Mouse (Mus musculus) hindbrain, embryonic 16.5 days (tissue): ENCODE measurements around the gene Pkn1. TPM values are rescaled to one million over a fixed set of nuclear protein-coding genes. Genes with fewer than 3 reads are reported as not detected.

Experiments
- ATAC-seq: fragments of 200-750 bp; cut with Nextera tagmentation; 2 replicates; pipeline ENCODE4 v1.8.0; 2017; ENCODE audit warnings: moderate TSS enrichment, moderate library complexity
- H3K27ac ChIP-seq: fragments of 300-500 bp; sonication (generic); 2 replicates; pipeline ENCODE4 v1.5.1; 2014; ENCODE audit warnings: low read depth, mild to moderate bottlenecking, control low read depth, low read length, moderate library complexity
- H3K27me3 ChIP-seq: fragments of 300-500 bp; sonication (generic); replicated peaks from 2 replicates; pipeline ENCODE4 v1.6.1; 2014; ENCODE audit warnings: low read length; ENCODE audit not compliant: control insufficient read depth, insufficient read depth
- H3K36me3 ChIP-seq: fragments of 300-500 bp; sonication (generic); 2 replicates; pipeline ENCODE4 v1.6.1; 2014; ENCODE audit warnings: mild to moderate bottlenecking, low read length, moderate library complexity, mixed read lengths; ENCODE audit not compliant: control insufficient read depth, insufficient read depth
- H3K4me1 ChIP-seq: fragments of 300-500 bp; sonication (generic); 2 replicates; pipeline ENCODE4 v1.6.1; 2014; ENCODE audit warnings: low read depth, low read length; ENCODE audit not compliant: control insufficient read depth, insufficient read depth
- H3K4me2 ChIP-seq: fragments of 300-500 bp; sonication (generic); 2 replicates; pipeline ENCODE4 v1.6.1; 2014; ENCODE audit warnings: mild to moderate bottlenecking, low read length, control low read depth, moderate library complexity
- H3K4me3 ChIP-seq: fragments of 300-500 bp; sonication (generic); 2 replicates; pipeline ENCODE4 v1.5.1; 2014; ENCODE audit warnings: mild to moderate bottlenecking, low read length, control low read depth, moderate library complexity
- H3K9ac ChIP-seq: fragments of 300-500 bp; sonication (generic); 2 replicates; pipeline ENCODE4 v1.6.1; 2014; ENCODE audit warnings: low read depth, mild to moderate bottlenecking, control low read depth, low read length, moderate library complexity
- H3K9me3 ChIP-seq: fragments of 300-500 bp; sonication (generic); 2 replicates; pipeline ENCODE4 v1.6.1; 2014; ENCODE audit warnings: mild to moderate bottlenecking, low read length, moderate library complexity; ENCODE audit not compliant: control insufficient read depth
- WGBS: fragments of 180-500 bp; shearing (Covaris S2); extraction: QIAGEN DNeasy Blood & Tissue Kit; methylation state at CpG from one replicate; pipeline ENCODE4 v1.1.7; 2014; 5-methylcytosine and 5-hydroxymethylcytosine counted together
- polyA plus RNA-seq: library from polyadenylated mRNA; unstranded; fragments of >200 nt; fragmentation: Nextera tagmentation; extraction: Ambion mirVana; gene quantifications from 2 replicates; pipeline ENCODE4 v1.2.1, GENCODE M21; 2015

Pkn1 gene
- polyA plus RNA-seq, 1 experiment from 2014 or later = 21.2 TPM

DNA sequence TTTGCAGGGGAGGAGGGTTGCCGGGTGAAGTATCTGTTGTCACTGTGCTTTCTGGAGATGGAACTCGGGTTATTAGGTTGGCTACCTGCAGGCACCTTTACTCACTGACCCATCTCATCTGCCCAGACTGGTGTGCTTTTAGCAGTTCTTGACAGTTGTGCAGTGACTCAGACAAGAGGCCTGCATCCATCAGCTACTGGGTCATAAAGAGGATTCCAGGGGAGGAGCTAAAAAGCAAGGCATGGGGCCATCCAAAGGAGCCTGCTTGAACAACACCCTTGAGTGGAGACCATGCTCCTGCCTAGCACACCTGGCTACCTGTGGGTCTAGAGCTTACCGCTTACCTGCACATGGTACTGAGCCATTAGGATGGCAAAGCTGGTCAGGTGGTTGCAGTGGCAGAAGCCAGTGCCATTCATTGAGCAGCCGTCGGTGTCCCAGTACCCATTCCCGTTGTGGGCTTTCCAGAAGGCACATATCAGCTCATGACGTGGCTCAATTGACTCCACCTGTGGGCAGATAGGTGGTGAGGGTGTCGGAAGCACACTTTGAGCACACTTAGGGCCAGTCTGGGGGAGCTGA is 26.6 kb upstream of the Pkn1 start:
- no peak overlapping the region for H3K27ac ChIP-seq
- H3K4me1 ChIP-seq = no peaks in the 10 kb centered on the region
- no peaks in the 10 kb centered on the region for H3K27me3 ChIP-seq
- 97% methylated on average over 8 of the region's 8 CpGs for whole genome bisulfite sequencing
- no peak overlapping the region for H3K9ac ChIP-seq
- no peak overlapping the region for H3K4me2 ChIP-seq
- no peak for ATAC-seq
- peaks cover 36% of the 10 kb centered on the region for H3K36me3 ChIP-seq
- no peaks in the 10 kb centered on the region for H3K9me3 ChIP-seq
- H3K4me3 ChIP-seq = no peak overlapping the region

DNA sequence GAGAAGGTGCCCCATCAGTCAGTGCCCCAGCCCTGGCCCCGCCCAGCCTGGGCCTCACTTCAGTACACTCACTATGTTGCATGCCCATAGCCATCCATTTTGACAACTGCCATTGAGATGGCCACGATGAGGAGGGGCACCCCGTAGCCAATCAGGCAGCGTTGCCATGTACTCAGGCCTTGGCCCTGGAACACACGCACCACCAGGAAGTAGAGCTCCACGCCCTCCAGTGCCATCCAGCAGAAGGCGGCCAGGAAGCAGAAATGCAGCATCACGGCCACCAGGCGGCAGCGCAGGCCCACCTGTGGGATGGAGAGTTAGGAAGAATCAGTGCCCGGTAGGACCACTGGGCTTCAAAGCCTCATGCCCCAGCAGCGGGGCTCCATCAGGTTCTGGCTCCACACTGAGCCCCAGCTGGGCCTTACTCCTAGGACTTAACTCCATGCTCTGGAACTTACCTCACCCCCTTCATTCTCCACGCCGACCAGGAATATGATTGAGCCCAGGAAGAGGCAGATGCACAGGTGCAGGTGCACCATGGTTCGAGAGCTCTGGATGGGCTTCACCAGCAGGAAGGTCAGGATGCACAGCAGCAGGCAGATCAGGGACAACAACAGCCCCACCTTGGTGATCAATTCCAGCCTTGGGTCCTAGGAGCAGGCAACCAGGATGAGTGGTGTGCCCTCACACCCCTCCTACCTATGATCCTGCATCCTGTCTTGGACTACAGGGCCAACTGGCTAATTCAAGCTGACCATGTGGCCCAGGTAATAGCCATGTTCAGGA is 25.9 kb upstream of the Pkn1 start:
- 41% methylated on average over 15 of the region's 15 CpGs for WGBS
- H3K27ac ChIP-seq = no peak overlapping the region
- H3K4me3 ChIP-seq = no peak overlapping the region
- H3K9me3 ChIP-seq = no peaks in the 10 kb centered on the region
- H3K9ac ChIP-seq = no peak overlapping the region
- H3K27me3 ChIP-seq = no peaks in the 10 kb centered on the region
- H3K4me2 ChIP-seq = no peak overlapping the region
- peak; percentile 71 for ATAC-seq
- no peaks in the 10 kb centered on the region for H3K4me1 ChIP-seq
- peaks cover 41% of the 10 kb centered on the region for H3K36me3 ChIP-seq

- Histone ChIP-seq H3K36me3 (peaks cover 41% of the 10 kb centered on the region), H3K4me1 (no peaks in the 10 kb centered on the region), H3K9me3 (no peaks in the 10 kb centered on the region), H3K4me2 (no peak overlapping the region), H3K4me3 (no peak overlapping the region), H3K9ac (no peak overlapping the region), H3K27me3 (no peaks in the 10 kb centered on the region), H3K27ac (no peak overlapping the region)
- no peak for ATAC-seq
- WGBS = 82% methylated on average over 11 of the region's 11 CpGs
Observed at GRCm38 (mm10) chr8:83723447-83724083, 24.6 kb upstream of the Pkn1 start.

DNA sequence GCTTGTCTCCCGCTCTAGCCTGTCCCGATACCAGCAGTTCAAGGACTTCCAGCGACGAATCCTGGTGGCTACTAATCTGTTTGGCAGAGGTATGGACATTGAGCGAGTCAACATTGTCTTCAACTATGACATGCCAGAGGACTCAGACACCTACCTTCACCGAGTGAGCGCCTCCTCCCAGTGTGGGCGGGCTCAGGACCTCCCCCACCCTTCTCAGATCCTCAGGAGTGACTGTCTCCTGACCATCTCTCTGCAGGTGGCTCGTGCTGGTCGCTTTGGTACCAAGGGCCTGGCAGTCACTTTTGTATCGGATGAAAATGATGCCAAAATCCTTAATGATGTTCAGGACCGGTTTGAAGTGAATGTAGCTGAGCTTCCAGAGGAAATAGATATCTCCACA is 23.7 kb upstream of the Pkn1 start:
- H3K36me3 ChIP-seq = peaks cover 41% of the 10 kb centered on the region
- ATAC-seq = no peak
- H3K27ac ChIP-seq = no peak overlapping the region
- H3K9me3 ChIP-seq = no peaks in the 10 kb centered on the region
- no peak overlapping the region for H3K4me3 ChIP-seq
- H3K4me1 ChIP-seq = no peaks in the 10 kb centered on the region
- H3K9ac ChIP-seq = no peak overlapping the region
- 87% methylated on average over 12 of the region's 12 CpGs for WGBS
- H3K27me3 ChIP-seq = no peaks in the 10 kb centered on the region
- no peak overlapping the region for H3K4me2 ChIP-seq

DNA sequence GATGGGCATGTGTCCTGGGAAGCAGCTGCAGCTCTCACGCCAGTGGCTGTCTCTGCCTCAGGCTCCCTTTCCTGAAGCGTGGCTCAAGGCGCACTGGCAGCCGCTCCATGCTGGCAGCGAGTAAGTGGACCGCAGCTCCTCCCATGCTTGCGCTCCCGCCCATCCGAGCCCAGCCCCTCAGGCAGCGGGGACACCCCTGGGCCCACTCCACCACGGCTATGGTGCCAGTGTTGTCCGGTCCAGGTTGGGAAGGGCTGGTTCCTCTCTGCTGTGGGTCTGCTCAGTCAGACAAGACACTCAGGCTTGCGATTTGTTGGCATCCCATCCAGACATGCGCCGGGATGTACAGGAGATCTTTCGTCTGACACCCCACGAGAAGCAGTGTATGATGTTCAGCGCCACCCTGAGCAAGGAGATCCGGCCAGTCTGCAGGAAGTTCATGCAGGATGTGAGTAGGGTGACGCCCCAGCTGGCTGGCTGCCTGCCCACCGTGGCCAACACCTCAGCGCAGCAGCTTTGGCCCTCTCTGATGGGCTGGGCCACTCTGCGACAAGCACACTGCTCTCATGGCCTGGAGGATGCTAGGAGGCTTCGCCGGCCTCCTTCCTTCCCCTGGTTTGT is 22.5 kb upstream of the Pkn1 start:
- Histone ChIP-seq H3K27me3 (no peaks in the 10 kb centered on the region), H3K4me3 (no peak overlapping the region), H3K9me3 (no peaks in the 10 kb centered on the region), H3K4me1 (peaks cover 9% of the 10 kb centered on the region), H3K4me2 (no peak overlapping the region), H3K27ac (no peak overlapping the region), H3K9ac (no peak overlapping the region), H3K36me3 (peaks cover 41% of the 10 kb centered on the region)
- ATAC-seq = no peak
- 90% methylated on average over 24 of the region's 25 CpGs for WGBS

DNA sequence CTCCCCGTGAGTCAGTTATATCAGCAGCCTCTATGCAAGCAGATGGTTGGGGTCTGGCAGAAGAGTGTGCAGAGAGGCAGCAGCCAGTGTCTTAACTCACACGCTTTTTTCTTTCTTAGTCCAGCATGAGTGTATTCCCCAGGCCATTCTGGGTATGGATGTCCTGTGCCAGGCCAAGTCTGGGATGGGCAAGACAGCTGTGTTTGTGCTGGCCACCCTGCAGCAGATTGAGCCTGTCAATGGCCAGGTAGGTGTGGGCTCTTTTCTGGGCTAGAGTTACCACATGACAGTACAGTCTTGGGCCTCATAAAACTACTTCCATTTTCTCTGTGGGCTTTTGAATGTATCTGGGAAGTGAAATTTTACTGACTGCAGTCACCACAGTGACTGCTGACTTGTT is 20.7 kb upstream of the Pkn1 start:
- H3K4me3 ChIP-seq = no peak overlapping the region
- H3K27me3 ChIP-seq = no peaks in the 10 kb centered on the region
- ATAC-seq = no peak
- no peak overlapping the region for H3K27ac ChIP-seq
- no peak overlapping the region for H3K4me2 ChIP-seq
- no peaks in the 10 kb centered on the region for H3K9me3 ChIP-seq
- H3K4me1 ChIP-seq = peaks cover 16% of the 10 kb centered on the region
- H3K36me3 ChIP-seq = peaks cover 39% of the 10 kb centered on the region
- 89% methylated on average over 2 of the region's 2 CpGs for WGBS
- no peak overlapping the region for H3K9ac ChIP-seq

DNA sequence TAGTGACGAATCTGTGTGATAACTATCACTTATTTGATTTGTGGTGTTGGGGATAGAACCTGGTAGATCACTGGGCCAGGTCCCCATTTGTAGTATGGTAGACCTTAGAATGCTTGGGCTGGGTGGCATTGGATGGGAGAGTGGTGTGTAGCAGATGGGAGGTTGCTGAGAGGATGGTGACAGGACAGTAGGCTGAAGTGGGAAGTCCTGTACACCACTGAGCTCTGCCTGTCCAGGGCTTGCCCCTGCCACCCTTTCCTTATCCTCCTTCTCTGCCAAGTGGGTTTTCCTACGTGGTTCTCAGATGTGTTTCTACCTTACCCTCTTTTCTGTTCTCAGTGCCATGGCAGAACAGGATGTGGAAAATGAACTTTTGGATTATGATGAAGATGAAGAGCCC is 20.1 kb upstream of the Pkn1 start:
- no peaks in the 10 kb centered on the region for H3K9me3 ChIP-seq
- no peak overlapping the region for H3K9ac ChIP-seq
- 91% methylated on average over 2 of the region's 2 CpGs for WGBS
- H3K36me3 ChIP-seq = peaks cover 39% of the 10 kb centered on the region
- ATAC-seq = no peak
- peaks cover 16% of the 10 kb centered on the region for H3K4me1 ChIP-seq
- H3K4me2 ChIP-seq = no peak overlapping the region
- H3K27me3 ChIP-seq = no peaks in the 10 kb centered on the region
- H3K4me3 ChIP-seq = no peak overlapping the region
- H3K27ac ChIP-seq = no peak overlapping the region

- no peak for ATAC-seq
- H3K9ac ChIP-seq = no peak overlapping the region
- 79% methylated on average over 2 of the region's 2 CpGs for WGBS
Observed at GRCm38 (mm10) chr8:83716563-83716962, 17.6 kb upstream of the Pkn1 start.

DNA sequence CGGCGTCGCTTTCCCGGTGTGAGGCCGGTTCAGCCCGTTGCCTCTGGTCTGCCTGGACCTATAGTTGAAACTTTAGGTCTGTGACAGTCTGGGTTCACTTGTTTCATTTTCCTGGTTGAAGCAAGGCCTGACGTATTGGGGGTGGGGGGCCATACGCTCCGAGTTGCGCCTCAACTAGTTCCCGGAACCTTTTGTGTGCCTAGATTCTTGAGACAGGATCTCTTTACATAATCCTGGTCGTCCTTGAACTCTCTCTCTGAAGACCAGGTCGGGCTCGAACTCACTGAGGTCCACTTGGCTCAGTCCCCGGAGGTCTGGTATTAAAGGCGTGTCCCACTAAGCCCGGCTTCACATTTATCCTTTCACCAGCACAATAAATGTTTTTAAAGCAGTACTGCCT is 16.8 kb upstream of the Pkn1 start:
- peaks cover 16% of the 10 kb centered on the region for H3K4me1 ChIP-seq
- no peak for ATAC-seq
- H3K4me2 ChIP-seq = peak overlapping the region; percentile 96
- WGBS = 1% methylated on average over 17 of the region's 17 CpGs
- peak overlapping the region; percentile 92 for H3K9ac ChIP-seq
- H3K27me3 ChIP-seq = no peaks in the 10 kb centered on the region; the same call in 1 of the 2 replicates
- H3K4me3 ChIP-seq = peak overlapping the region; percentile 92
- H3K27ac ChIP-seq = peak overlapping the region; percentile 97
- peaks cover 6% of the 10 kb centered on the region for H3K36me3 ChIP-seq
- no peaks in the 10 kb centered on the region for H3K9me3 ChIP-seq

More at GRCm38 (mm10) chr8:83716563-83716962, 17.6 kb upstream of the Pkn1 start:
- no peaks in the 10 kb centered on the region for H3K9me3 ChIP-seq
- no peaks in the 10 kb centered on the region; the same call in 1 of the 2 replicates for H3K27me3 ChIP-seq
- no peak overlapping the region for H3K27ac ChIP-seq
- H3K4me2 ChIP-seq = peak overlapping the region; percentile 96
- peaks cover 14% of the 10 kb centered on the region for H3K36me3 ChIP-seq
- H3K4me1 ChIP-seq = peaks cover 16% of the 10 kb centered on the region
- peak overlapping the region; percentile 92; the same call in 1 of the 2 replicates for H3K4me3 ChIP-seq
